Mouse (Mus musculus) cerebellum, adult 2 months (tissue): ENCODE results near the gene Efcab6. TPM values are rescaled to one million over a fixed set of nuclear protein-coding genes. Genes with fewer than 3 reads are reported as not detected.

Experiments used
- DNase-seq, 2 experiments: peaks; one replicate each; pipeline ENCODE4 v3.0.0; 2021
- H3K27ac ChIP-seq: fragments of 200-500 bp; 2 replicates; pipeline ENCODE4 v1.5.1; 2012; ENCODE audit warnings: low read length, control low read depth, inconsistent platforms; ENCODE audit not compliant: insufficient read depth
- H3K27me3 ChIP-seq: fragments of 200-500 bp; 2 replicates; pipeline ENCODE4 v1.6.1; 2012; ENCODE audit warnings: inconsistent platforms, mild to moderate bottlenecking, low read length, moderate library complexity; ENCODE audit not compliant: control insufficient read depth, insufficient read depth
- H3K4me1 ChIP-seq: fragments of 200-500 bp; 2 replicates; pipeline ENCODE4 v1.6.1; 2011; ENCODE audit warnings: low read length; ENCODE audit not compliant: control insufficient read depth, insufficient read depth
- H3K4me3 ChIP-seq: fragments of 200-500 bp; replicated peaks from 2 replicates; pipeline ENCODE3; 2011; ENCODE audit warnings: mild to moderate bottlenecking, low read depth, low read length, control low read depth; ENCODE audit not compliant: insufficient read depth
- CTCF ChIP-seq: fragments of 200-500 bp; IDR thresholded peaks from 2 replicates; pipeline ENCODE4 v1.5.1; 2011; ENCODE audit warnings: low read depth, mild to moderate bottlenecking, control low read depth, low read length, moderate library complexity, borderline replicate concordance; ENCODE audit not compliant: insufficient read depth
- POLR2A ChIP-seq: fragments of 200-500 bp; IDR thresholded peaks from 2 replicates; pipeline ENCODE4 v1.6.1; 2011; ENCODE audit warnings: low read length, control low read depth, borderline replicate concordance; ENCODE audit not compliant: insufficient read depth
- WGBS: fragments of 180-500 bp; shearing (Covaris S2); methylation state at CpG from one replicate; pipeline ENCODE4 v1.1.7; 2018; 5-methylcytosine and 5-hydroxymethylcytosine counted together
- polyA plus RNA-seq: library from polyadenylated mRNA; depleted of rRNA; stranded (reverse); fragments of >200 nt; gene quantifications from 2 replicates; pipeline ENCODE4 v1.2.3, GENCODE M21; 2012

Gene Efcab6
- polyA plus RNA-seq, 1 experiment: 0.70 TPM

GRCm38 (mm10) chr15:83991461-83991860 is 73.7 kb downstream of the Efcab6 start:
- TF ChIP-seq CTCF (no peak), POLR2A (no peak)
- Histone ChIP-seq H3K4me1 (peaks cover 6% of the 10 kb centered on the region; the same call in 1 of the 2 replicates), H3K27me3 (no peaks in the 10 kb centered on the region; the same call in 1 of the 2 replicates), H3K4me3 (no peak overlapping the region), H3K27ac (no peak overlapping the region)
- WGBS: 9% methylated on average over 3 of the region's 3 CpGs
- DNase-seq: peak in 1 of 2 experiments; percentile 13

GRCm38 (mm10) chr15:83989241-83989640 is 75.9 kb downstream of the Efcab6 start:
- TF ChIP-seq CTCF: no peak
- no peak for TF ChIP-seq POLR2A
- Histone ChIP-seq H3K27ac (no peak overlapping the region), H3K4me1 (peaks cover 5% of the 10 kb centered on the region; the same call in 1 of the 2 replicates), H3K4me3 (no peak overlapping the region), H3K27me3 (no peaks in the 10 kb centered on the region; the same call in 1 of the 2 replicates)
- WGBS: 79% methylated on average over 5 of the region's 5 CpGs
- DNase-seq: no peak

- no peak for DNase-seq
- Histone ChIP-seq H3K4me3 (no peak overlapping the region), H3K27me3 (no peaks in the 10 kb centered on the region; the same call in 1 of the 2 replicates), H3K4me1 (peaks cover 5% of the 10 kb centered on the region; the same call in 1 of the 2 replicates), H3K27ac (no peak overlapping the region)
- TF ChIP-seq CTCF (no peak), POLR2A (no peak)
- 63% methylated on average over 7 of the region's 7 CpGs for WGBS
Measured at GRCm38 (mm10) chr15:83988087-83988486, 77.1 kb downstream of the Efcab6 start.

- no peak for TF ChIP-seq CTCF
- TF ChIP-seq POLR2A: no peak
- H3K27me3 ChIP-seq: 0 out of 2 replicates have a peak, but pooled peaks cover 1% of the 10 kb centered on the region
- H3K4me1 ChIP-seq: peaks cover 7% of the 10 kb centered on the region; the same call in 1 of the 2 replicates
- WGBS: 28% methylated on average over 14 of the region's 14 CpGs
- H3K27ac ChIP-seq: no peak overlapping the region
- no peak overlapping the region for H3K4me3 ChIP-seq
- DNase-seq: peak; percentile 36 to 58
Measured at GRCm38 (mm10) chr15:83982186-83982936, 82.8 kb downstream of the Efcab6 start.

GRCm38 (mm10) chr15:83978865-83979264 is 86.3 kb downstream of the Efcab6 start:
- TF ChIP-seq POLR2A (no peak), CTCF (no peak)
- no peak for DNase-seq
- peaks cover 3% of the 10 kb centered on the region; the same call in 1 of the 2 replicates for H3K27me3 ChIP-seq
- no peak overlapping the region for H3K27ac ChIP-seq
- WGBS: 63% methylated on average over 6 of the region's 6 CpGs
- H3K4me3 ChIP-seq: no peak overlapping the region
- H3K4me1 ChIP-seq: peaks cover 7% of the 10 kb centered on the region; the same call in 1 of the 2 replicates

- no peak for DNase-seq
- H3K4me3 ChIP-seq: no peak overlapping the region
- no peaks in the 10 kb centered on the region for H3K4me1 ChIP-seq
- no peak overlapping the region for H3K27ac ChIP-seq
- TF ChIP-seq POLR2A (no peak), CTCF (no peak)
- peaks cover 3% of the 10 kb centered on the region; the same call in 1 of the 2 replicates for H3K27me3 ChIP-seq
- WGBS: 57% methylated on average over 5 of the region's 5 CpGs
Measured at GRCm38 (mm10) chr15:83977108-83977507, 88.1 kb downstream of the Efcab6 start.

GRCm38 (mm10) chr15:83972206-83972605 is 93.0 kb downstream of the Efcab6 start:
- Histone ChIP-seq H3K4me1 (no peaks in the 10 kb centered on the region; the same call in 1 of the 2 replicates), H3K27ac (no peak overlapping the region), H3K4me3 (no peak overlapping the region), H3K27me3 (peaks cover 1% of the 10 kb centered on the region; the same call in 1 of the 2 replicates)
- 55% methylated on average over 9 of the region's 9 CpGs for WGBS
- no peak for DNase-seq
- no peak for TF ChIP-seq CTCF
- no peak for TF ChIP-seq POLR2A

DNA sequence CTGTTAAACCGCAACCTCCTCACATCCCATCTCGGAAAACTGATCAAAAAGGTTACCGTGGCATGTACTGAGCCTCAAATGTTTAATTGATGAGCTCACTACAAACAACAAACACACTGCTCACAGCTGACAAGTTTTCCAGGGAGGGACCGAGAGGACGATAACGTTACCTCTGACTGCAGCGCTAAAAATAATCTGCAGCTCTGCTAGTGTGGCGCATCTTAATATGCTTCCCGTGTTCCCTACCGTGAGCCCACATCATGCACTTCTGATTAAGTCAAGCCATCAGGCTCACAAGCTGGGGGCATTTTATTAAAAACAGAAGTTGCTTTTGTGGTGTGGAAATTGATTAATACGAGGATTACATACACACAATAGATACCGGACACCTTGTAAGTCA is 97.4 kb downstream of the Efcab6 start:
- no peak overlapping the region for H3K4me3 ChIP-seq
- WGBS: 34% methylated on average over 12 of the region's 12 CpGs
- H3K4me1 ChIP-seq: no peaks in the 10 kb centered on the region; the same call in 1 of the 2 replicates
- no peak for DNase-seq
- TF ChIP-seq POLR2A (no peak), CTCF (no peak)
- H3K27me3 ChIP-seq: no peaks in the 10 kb centered on the region; the same call in 1 of the 2 replicates
- H3K27ac ChIP-seq: no peak overlapping the region
